Mouse (Mus musculus) neutrophil, adult 65 days (primary cell): ENCODE results near the gene Rabif. TPM values are rescaled to one million over a fixed set of nuclear protein-coding genes. Genes with fewer than 3 reads are reported as not detected.

Experiments
- total RNA-seq: library from RNA; stranded (reverse); gene quantifications from 2 replicates; pipeline ENCODE4 v1.2.4, GENCODE M21; 2023

The Rabif gene
- total RNA-seq: 17.1 and 18.8 TPM in 2 replicates

DNA sequence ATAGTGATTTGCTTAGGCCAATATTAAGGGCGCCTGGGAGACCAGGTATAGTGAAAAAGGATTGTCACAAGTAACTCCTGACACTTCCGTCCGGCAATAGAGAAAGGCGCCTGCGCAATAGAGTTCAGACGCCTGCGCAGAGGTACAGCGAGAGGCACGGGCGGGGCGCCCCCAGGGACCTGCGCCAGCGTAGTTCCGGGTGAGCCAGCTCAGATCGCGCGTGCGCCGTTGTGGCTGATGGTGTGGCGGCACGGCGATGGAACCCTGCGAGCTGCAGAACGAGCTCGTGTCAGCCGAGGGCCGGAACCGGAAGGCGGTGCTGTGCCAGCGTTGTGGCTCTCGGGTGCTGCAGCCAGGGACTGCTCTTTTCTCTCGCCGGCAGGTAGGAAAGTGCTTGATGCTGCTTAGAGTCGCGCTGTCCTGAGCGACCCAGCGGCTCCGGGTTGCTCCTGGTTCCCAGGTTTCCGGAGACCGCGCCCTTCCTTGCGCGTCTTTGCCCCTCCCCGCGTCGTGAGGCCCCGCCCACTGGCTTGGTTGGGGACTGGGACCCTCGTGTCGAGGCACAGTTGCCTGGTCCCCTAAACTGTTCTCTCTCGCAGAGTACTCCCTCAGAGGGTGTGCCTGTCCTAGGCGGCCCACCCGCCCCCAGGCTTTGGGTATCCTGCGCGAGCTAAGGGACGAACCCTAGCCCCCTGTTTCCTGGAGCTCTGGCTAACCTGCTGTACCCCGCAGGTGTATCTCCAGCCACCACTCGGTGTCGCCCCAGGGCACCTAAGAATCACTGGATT, at the start of gene Rabif:
Rabif (plus strand) TSS at position 221 of the 788 bp plus-strand sequence.

GRCm38 (mm10) chr1:134454904-134455824, 39.3 kb upstream of the Rabif start, which contains the start of gene Klhl12:
TSS of gene Klhl12 (plus strand) at chr1:134455531.

DNA sequence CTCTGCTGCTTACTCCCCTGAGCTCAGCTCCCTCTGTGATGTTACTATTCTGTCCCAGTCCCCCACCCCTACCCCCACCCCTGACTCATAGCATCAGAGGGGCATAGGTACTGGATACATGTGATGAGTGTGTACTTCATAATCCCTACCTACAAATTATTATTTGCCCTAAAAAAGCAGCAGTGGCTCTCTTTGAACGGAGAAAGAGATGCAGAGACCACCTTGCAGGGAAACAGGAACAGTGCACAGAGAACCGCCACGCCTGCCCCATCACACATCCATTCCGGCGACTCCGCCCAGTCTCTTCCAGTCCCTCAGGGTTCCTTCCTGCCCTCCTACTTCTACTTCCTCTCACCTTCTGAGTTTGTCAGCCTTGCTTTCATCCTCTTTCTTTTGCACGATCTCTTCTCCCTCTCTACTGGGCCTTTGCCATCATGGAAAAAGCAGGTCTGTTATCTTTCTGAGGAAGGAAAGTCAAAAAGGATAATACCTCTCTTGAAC, 55.2 kb downstream of the Rabif start, which contains the start of gene Mgat4e:
Mgat4e (minus strand) TSS at position 51 of the 501 bp plus-strand sequence.

Other genes starting within 250 kb of the Rabif start
- not detected in 2 replicates for gene Myog, start 204.7 kb upstream of the Rabif start, total RNA-seq
- 6.5 and 8.7 TPM in 2 replicates for gene Ppfia4, start 161.7 kb upstream of the Rabif start, total RNA-seq
- gene Tmem183a, start 132.7 kb upstream of the Rabif start, total RNA-seq: 50.6 and 88.1 TPM in 2 replicates
- gene 4933406M09Rik, start 108.7 kb upstream of the Rabif start, total RNA-seq: not detected in 2 replicates
- gene Cyb5r1, start 89.1 kb upstream of the Rabif start, total RNA-seq: 65.4 and 71.9 TPM in 2 replicates
- gene Adipor1, start 79.3 kb upstream of the Rabif start, total RNA-seq: 495 and 609 TPM in 2 replicates
- 29.9 and 31.7 TPM in 2 replicates for gene Klhl12, start 39.1 kb upstream of the Rabif start, total RNA-seq
- gene Mgat4e, start 55.0 kb downstream of the Rabif start, total RNA-seq: not detected in 2 replicates
- 47.3 and 74.6 TPM in 2 replicates for gene Kdm5b, start 65.5 kb downstream of the Rabif start, total RNA-seq
- not detected in 2 replicates for gene Syt2, start 152.0 kb downstream of the Rabif start, total RNA-seq